Mouse (Mus musculus): ENCODE measurements at regions not wholly inside any gene's neighbourhood (a gene's known extent, or its start where the extent isn't known, plus 50 kb on each side); places are given as distances from the start of the nearest gene placed in this dataset.

GRCm38 (mm10) chr3:51108639-51109202 is 115.5 kb upstream of the Noct start:
- Histone ChIP-seq H3K9ac (ENCODE audit: low read depth, poor library complexity, severe bottlenecking) (no peak overlapping the region), H3K4me3 (ENCODE audit: low read depth, low read length) (no peak overlapping the region), H3K27me3 (ENCODE audit: control insufficient read depth, insufficient read depth, low read length, poor library complexity, severe bottlenecking) (no peaks in the 10 kb centered on the region), H3K9me3 (replicated peaks; ENCODE audit: control insufficient read depth, insufficient read depth, low read length, poor library complexity, severe bottlenecking) (peaks cover 13% of the 10 kb centered on the region), H3K4me1 (ENCODE audit: control insufficient read depth, insufficient read depth, low read length) (no peaks in the 10 kb centered on the region), H3K36me3 (ENCODE audit: control insufficient read depth, insufficient read depth, low read length, poor library complexity, severe bottlenecking) (no peaks in the 10 kb centered on the region), H3K27ac (ENCODE audit: insufficient read depth, low read length) (no peak overlapping the region)
- no peak for TF ChIP-seq POLR2A (IDR thresholded peaks at IDR 0.05; ENCODE audit: insufficient read depth, low read length)
- no peak for TF ChIP-seq CTCF (IDR thresholded peaks at IDR 0.05; ENCODE audit: low read depth, low read length)
- no peak for TF ChIP-seq EP300 (IDR thresholded peaks at IDR 0.05; ENCODE audit: insufficient read depth, low read depth, low read length)

- no peak for TF ChIP-seq POLR2A (IDR thresholded peaks at IDR 0.05; ENCODE audit: insufficient read depth, low read length)
- TF ChIP-seq EP300 (IDR thresholded peaks at IDR 0.05; ENCODE audit: insufficient read depth, low read depth, low read length): no peak
- TF ChIP-seq CTCF (IDR thresholded peaks at IDR 0.05; ENCODE audit: low read depth, low read length): no peak
- H3K27me3 ChIP-seq (ENCODE audit: control insufficient read depth, insufficient read depth, low read length, poor library complexity, severe bottlenecking): no peaks in the 10 kb centered on the region
- H3K36me3 ChIP-seq (ENCODE audit: control insufficient read depth, insufficient read depth, low read length, poor library complexity, severe bottlenecking): no peaks in the 10 kb centered on the region
- H3K9ac ChIP-seq (ENCODE audit: low read depth, poor library complexity, severe bottlenecking): no peak overlapping the region
- no peak overlapping the region for H3K27ac ChIP-seq (ENCODE audit: insufficient read depth, low read length)
- H3K9me3 ChIP-seq (replicated peaks; ENCODE audit: control insufficient read depth, insufficient read depth, low read length, poor library complexity, severe bottlenecking): 0 out of 2 replicates have a peak, but pooled peaks cover 4% of the 10 kb centered on the region
- no peaks in the 10 kb centered on the region for H3K4me1 ChIP-seq (ENCODE audit: control insufficient read depth, insufficient read depth, low read length)
- no peak overlapping the region for H3K4me3 ChIP-seq (ENCODE audit: low read depth, low read length)
Measured at GRCm38 (mm10) chr3:51111241-51111640, 113.0 kb upstream of the Noct start.

GRCm38 (mm10) chr3:51112351-51112750 is 111.9 kb upstream of the Noct start:
- Histone ChIP-seq H3K4me3 (ENCODE audit: low read depth, low read length) (no peak overlapping the region), H3K27ac (ENCODE audit: insufficient read depth, low read length) (no peak overlapping the region), H3K4me1 (ENCODE audit: control insufficient read depth, insufficient read depth, low read length) (no peaks in the 10 kb centered on the region), H3K36me3 (ENCODE audit: control insufficient read depth, insufficient read depth, low read length, poor library complexity, severe bottlenecking) (no peaks in the 10 kb centered on the region), H3K9me3 (replicated peaks; ENCODE audit: control insufficient read depth, insufficient read depth, low read length, poor library complexity, severe bottlenecking) (0 out of 2 replicates have a peak, but pooled peaks cover 4% of the 10 kb centered on the region), H3K9ac (ENCODE audit: low read depth, poor library complexity, severe bottlenecking) (no peak overlapping the region), H3K27me3 (ENCODE audit: control insufficient read depth, insufficient read depth, low read length, poor library complexity, severe bottlenecking) (no peaks in the 10 kb centered on the region)
- TF ChIP-seq POLR2A (IDR thresholded peaks at IDR 0.05; ENCODE audit: insufficient read depth, low read length) (no peak), CTCF (IDR thresholded peaks at IDR 0.05; ENCODE audit: low read depth, low read length) (no peak), EP300 (IDR thresholded peaks at IDR 0.05; ENCODE audit: insufficient read depth, low read depth, low read length) (no peak)

- no peak for TF ChIP-seq POLR2A (IDR thresholded peaks at IDR 0.05; ENCODE audit: insufficient read depth, low read length)
- no peak for TF ChIP-seq EP300 (IDR thresholded peaks at IDR 0.05; ENCODE audit: insufficient read depth, low read depth, low read length)
- H3K4me1 ChIP-seq (ENCODE audit: control insufficient read depth, insufficient read depth, low read length): no peaks in the 10 kb centered on the region
- no peaks in the 10 kb centered on the region for H3K36me3 ChIP-seq (ENCODE audit: control insufficient read depth, insufficient read depth, low read length, poor library complexity, severe bottlenecking)
- H3K4me3 ChIP-seq (ENCODE audit: low read depth, low read length): no peak overlapping the region
- H3K9me3 ChIP-seq (replicated peaks; ENCODE audit: control insufficient read depth, insufficient read depth, low read length, poor library complexity, severe bottlenecking): no peaks in the 10 kb centered on the region
- H3K27ac ChIP-seq (ENCODE audit: insufficient read depth, low read length): no peak overlapping the region
- H3K27me3 ChIP-seq (ENCODE audit: control insufficient read depth, insufficient read depth, low read length, poor library complexity, severe bottlenecking): no peaks in the 10 kb centered on the region
- H3K9ac ChIP-seq (ENCODE audit: low read depth, poor library complexity, severe bottlenecking): no peak overlapping the region
Measured at GRCm38 (mm10) chr3:51115921-51116320, 108.3 kb upstream of the Noct start.

GRCm38 (mm10) chr3:51118706-51119105 is 105.5 kb upstream of the Noct start:
- no peaks in the 10 kb centered on the region for H3K4me1 ChIP-seq (ENCODE audit: control insufficient read depth, insufficient read depth, low read length)
- H3K9ac ChIP-seq (ENCODE audit: low read depth, poor library complexity, severe bottlenecking): no peak overlapping the region
- TF ChIP-seq EP300 (IDR thresholded peaks at IDR 0.05; ENCODE audit: insufficient read depth, low read depth, low read length): no peak
- H3K27me3 ChIP-seq (ENCODE audit: control insufficient read depth, insufficient read depth, low read length, poor library complexity, severe bottlenecking): no peaks in the 10 kb centered on the region
- H3K4me3 ChIP-seq (ENCODE audit: low read depth, low read length): no peak overlapping the region
- no peak overlapping the region for H3K27ac ChIP-seq (ENCODE audit: insufficient read depth, low read length)
- H3K36me3 ChIP-seq (ENCODE audit: control insufficient read depth, insufficient read depth, low read length, poor library complexity, severe bottlenecking): no peaks in the 10 kb centered on the region
- H3K9me3 ChIP-seq (replicated peaks; ENCODE audit: control insufficient read depth, insufficient read depth, low read length, poor library complexity, severe bottlenecking): no peaks in the 10 kb centered on the region

- no peaks in the 10 kb centered on the region for H3K4me1 ChIP-seq (ENCODE audit: control insufficient read depth, insufficient read depth, low read length)
- no peak overlapping the region for H3K9ac ChIP-seq (ENCODE audit: low read depth, poor library complexity, severe bottlenecking)
- H3K36me3 ChIP-seq (ENCODE audit: control insufficient read depth, insufficient read depth, low read length, poor library complexity, severe bottlenecking): no peaks in the 10 kb centered on the region
- H3K27me3 ChIP-seq (ENCODE audit: control insufficient read depth, insufficient read depth, low read length, poor library complexity, severe bottlenecking): no peaks in the 10 kb centered on the region
- no peaks in the 10 kb centered on the region for H3K9me3 ChIP-seq (replicated peaks; ENCODE audit: control insufficient read depth, insufficient read depth, low read length, poor library complexity, severe bottlenecking)
- TF ChIP-seq CTCF (IDR thresholded peaks at IDR 0.05; ENCODE audit: low read depth, low read length): no peak
- TF ChIP-seq POLR2A (IDR thresholded peaks at IDR 0.05; ENCODE audit: insufficient read depth, low read length): no peak
- TF ChIP-seq EP300 (IDR thresholded peaks at IDR 0.05; ENCODE audit: insufficient read depth, low read depth, low read length): no peak
- H3K27ac ChIP-seq (ENCODE audit: insufficient read depth, low read length): no peak overlapping the region
- no peak overlapping the region for H3K4me3 ChIP-seq (ENCODE audit: low read depth, low read length)
Measured at GRCm38 (mm10) chr3:51120522-51120921, 103.7 kb upstream of the Noct start.
